Mouse (Mus musculus) pancreas, adult 10 weeks (tissue): ENCODE results near the gene Dhrs1. TPM values are rescaled to one million over a fixed set of nuclear protein-coding genes. Genes with fewer than 3 reads are reported as not detected.

Experiments used
- polyA plus RNA-seq: library from polyadenylated mRNA; stranded (reverse); fragments of 350-450 nt; fragmentation: Illumina TruSeq; extraction: RNeasy Lipid Tissue Mini Kit (QIAGEN cat#74804); gene quantifications from one replicate; pipeline ENCODE4 v1.2.3, GENCODE M21; 2015; ENCODE audit warnings: low read depth, low replicate concordance; ENCODE audit not compliant: insufficient read depth

Gene Dhrs1
- polyA plus RNA-seq, result 28.8 TPM

DNA sequence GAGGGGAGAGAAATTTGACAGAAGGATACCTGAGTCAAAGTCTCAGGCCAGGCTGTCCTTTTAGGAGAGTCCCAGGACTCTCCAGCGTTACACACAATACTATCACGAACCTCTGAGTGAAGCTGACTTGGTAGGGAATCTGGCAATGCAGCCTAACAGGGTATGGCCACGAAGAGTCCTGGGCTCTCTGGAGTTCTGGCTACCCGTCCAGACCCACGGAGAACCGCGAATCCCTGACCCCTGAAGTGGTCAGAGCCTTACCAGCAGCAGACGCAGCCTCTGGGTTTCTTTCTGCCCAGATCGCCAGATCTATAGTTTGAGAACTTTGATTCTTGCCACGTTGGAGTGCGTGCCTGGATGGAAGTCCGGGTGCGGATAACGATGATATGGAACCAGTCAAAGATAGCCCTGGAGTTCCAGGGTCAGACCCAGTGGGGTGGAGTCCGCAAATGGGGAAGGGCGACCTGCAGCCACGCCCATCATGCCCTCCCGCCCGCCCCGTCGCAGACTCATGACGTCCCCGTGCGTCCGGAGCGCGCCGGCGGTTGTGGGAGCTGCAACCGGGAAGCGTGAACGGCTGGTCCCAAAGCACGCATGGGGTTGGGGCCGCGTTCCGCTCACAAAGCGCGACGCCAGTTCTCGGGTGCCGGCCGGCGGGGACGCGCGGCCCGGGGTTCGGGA is at the start of gene Dhrs1, which contains the start of gene Nop9:
TSS of gene Dhrs1 (minus strand) at position 511 of the 681 bp plus-strand sequence.
TSS of gene Nop9 (plus strand) at position 514 of the 681 bp plus-strand sequence.

DNA sequence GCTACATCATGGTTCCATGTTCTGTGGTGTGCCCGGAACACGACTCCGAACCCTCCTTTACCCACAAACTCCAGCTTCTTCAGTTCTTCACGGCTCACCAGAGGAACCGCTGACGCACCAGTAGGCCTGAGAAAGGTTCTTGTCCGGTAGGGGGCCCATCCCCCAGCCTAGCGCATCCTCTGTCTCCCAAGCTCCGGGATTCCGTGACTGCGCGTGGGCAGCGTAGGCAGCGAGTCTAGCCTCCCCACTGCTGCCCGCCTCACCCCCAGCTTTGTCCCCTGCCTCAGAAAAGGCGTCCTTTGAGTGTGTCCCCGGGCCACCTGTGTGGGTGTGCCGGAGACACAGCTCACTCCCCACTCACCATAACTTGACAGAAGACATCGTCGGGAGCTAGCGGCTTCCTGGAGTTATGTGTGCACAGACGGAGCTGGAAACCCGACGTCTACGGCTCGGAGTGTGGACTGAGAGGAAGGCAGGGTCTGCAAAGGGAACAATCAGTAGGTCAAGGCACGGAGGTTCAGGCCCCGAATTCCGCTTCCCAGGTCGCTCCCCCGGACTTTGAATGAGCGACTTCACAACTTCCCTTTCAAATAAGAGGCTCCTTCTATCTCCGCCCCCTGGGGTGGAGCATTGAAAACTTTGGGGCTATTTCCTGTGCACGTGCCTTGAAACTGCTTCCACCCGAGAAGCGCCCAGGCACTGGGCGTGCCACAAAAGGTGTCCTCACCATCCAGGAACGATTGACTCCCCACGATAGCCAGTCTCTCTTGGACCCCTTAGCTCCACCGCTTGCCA is 43.0 kb upstream of the Dhrs1 start, which contains the start of gene Ripk3:
TSS of gene Ripk3 (minus strand) at position 610 of the 795 bp plus-strand sequence.

GRCm38 (mm10) chr14:55783958-55784235 is 38.4 kb upstream of the Dhrs1 start, which contains the start of gene Adcy4:
Gene Adcy4 (minus strand): TSS chr14:55784095.

GRCm38 (mm10) chr14:55765696-55766095 is 20.2 kb upstream of the Dhrs1 start, which contains the start of gene Ltb4r1:
Gene Ltb4r1 (plus strand): TSS chr14:55765962.

DNA sequence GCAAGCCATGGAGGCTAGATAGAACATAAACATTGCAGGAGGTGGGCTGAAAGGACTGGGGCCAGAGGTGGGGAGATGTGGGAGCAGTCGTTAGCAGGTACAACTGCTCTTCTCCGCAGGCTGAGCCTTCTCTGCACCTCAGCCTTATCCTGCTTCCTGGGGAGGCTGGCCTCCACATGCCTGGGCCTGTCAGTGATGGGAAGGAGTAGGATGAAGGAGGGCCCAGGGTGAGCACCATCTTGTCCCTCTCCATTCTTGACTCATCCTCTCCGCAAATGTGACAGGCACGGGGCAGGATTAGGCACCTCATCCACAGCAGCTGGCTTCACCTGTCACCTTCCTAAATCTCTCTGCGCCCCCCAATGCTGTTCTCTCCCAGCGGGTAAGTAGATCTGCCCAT is 15.7 kb upstream of the Dhrs1 start, which contains the start of gene Ltb4r2:
TSS of gene Ltb4r2 (plus strand) at position 266 of the 400 bp plus-strand sequence.

GRCm38 (mm10) chr14:55758363-55758784 is 12.9 kb upstream of the Dhrs1 start, which contains the start of gene Cideb:
Gene Cideb (minus strand): TSS chr14:55758458.

DNA sequence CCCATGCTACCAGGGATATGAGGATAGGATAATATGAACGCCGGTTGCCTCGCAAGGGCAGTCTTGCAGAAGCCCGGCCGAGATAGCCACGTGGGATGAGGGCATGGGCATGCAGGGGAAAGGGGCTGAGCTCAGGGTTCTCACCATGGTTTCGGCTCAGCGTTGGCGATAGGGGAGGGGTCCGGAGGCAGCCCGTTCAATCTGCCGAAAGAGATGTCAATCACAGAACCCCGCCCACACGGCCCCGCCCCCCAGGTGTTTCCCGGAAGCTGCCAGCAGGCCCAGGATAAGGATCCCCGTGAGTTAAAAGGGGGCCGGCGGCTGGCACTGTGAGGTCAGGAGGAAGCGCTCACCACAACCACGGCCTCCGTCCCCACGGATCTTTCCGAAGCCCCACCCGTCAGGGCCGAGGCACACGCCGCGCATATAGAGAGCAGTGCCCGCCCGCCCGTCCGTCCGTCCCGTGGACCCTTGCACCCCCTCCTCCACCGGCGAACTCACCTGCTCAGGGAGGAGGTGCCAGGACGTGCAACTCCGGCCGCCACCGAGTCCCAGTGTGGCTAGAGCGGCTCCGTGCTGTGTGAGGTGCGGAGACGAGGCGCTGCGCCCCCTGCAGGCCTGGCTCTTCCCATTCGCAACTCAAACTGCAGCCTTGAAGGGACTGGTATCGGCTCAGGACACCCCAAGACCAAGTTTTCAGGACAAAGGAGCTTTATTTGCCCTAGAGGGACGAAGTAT is 23.6 kb downstream of the Dhrs1 start, which contains the start of gene Rabggta:
TSS of gene Rabggta (minus strand) at position 564 of the 738 bp plus-strand sequence.

DNA sequence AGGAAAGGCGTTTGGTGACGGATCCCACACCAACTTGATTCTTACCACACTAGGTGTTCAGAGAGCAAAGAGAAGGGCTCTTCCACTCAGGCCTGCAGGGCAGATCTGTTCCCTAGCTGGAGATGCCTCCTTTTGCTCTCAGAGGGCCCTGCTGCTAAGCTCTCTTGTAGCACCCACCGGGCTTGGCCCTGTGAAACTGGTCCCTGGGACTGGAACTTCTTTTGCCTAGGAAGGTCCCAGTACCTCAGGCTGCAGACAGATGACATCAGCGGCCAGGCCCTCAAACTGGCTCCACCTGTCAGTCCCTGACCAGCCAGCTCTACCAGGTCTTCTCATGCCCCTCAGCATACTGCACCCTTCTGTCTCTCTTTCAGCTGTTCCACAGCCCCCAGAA is 31.8 kb downstream of the Dhrs1 start, which contains the start of gene Tgm1:
TSS of gene Tgm1 (minus strand) at position 198 of the 394 bp plus-strand sequence.

Other genes starting within 250 kb of the Dhrs1 start
- gene Cpne6, start 235.2 kb downstream of the Dhrs1 start, polyA plus RNA-seq, result not detected
- gene Nrl, start 220.7 kb downstream of the Dhrs1 start, polyA plus RNA-seq, result not detected
- 29.0 TPM for gene Pck2, start 205.4 kb downstream of the Dhrs1 start, polyA plus RNA-seq
- gene Dcaf11, start 185.7 kb downstream of the Dhrs1 start, polyA plus RNA-seq, result 38.9 TPM
- gene A730061H03Rik, start 185.3 kb downstream of the Dhrs1 start, polyA plus RNA-seq, result not detected
- not detected for gene Fitm1, start 170.1 kb downstream of the Dhrs1 start, polyA plus RNA-seq
- 38.5 TPM for gene Psme1, start 167.6 kb downstream of the Dhrs1 start, polyA plus RNA-seq
- 11.7 TPM for gene Emc9, start 160.4 kb downstream of the Dhrs1 start, polyA plus RNA-seq
- 49.1 TPM for gene Psme2, start 154.6 kb downstream of the Dhrs1 start, polyA plus RNA-seq
- 14.7 TPM for gene Rnf31, start 154.0 kb downstream of the Dhrs1 start, polyA plus RNA-seq
- gene Irf9, start 142.1 kb downstream of the Dhrs1 start, polyA plus RNA-seq, result 11.2 TPM
- 9.7 TPM for gene Rec8, start 127.7 kb downstream of the Dhrs1 start, polyA plus RNA-seq
- 49.8 TPM for gene Ipo4, start 109.7 kb downstream of the Dhrs1 start, polyA plus RNA-seq
- gene Gm49378, start 107.8 kb downstream of the Dhrs1 start, polyA plus RNA-seq, result 1.6 TPM
- gene Tm9sf1, start 101.9 kb downstream of the Dhrs1 start, polyA plus RNA-seq, result 17.3 TPM
- gene Tssk4, start 95.5 kb downstream of the Dhrs1 start, polyA plus RNA-seq, result 0.59 TPM
- 8.9 TPM for gene Mdp1, start 85.2 kb downstream of the Dhrs1 start, polyA plus RNA-seq
- 5.6 TPM for gene Gmpr2, start 73.7 kb downstream of the Dhrs1 start, polyA plus RNA-seq
- gene Nedd8, start 73.6 kb downstream of the Dhrs1 start, polyA plus RNA-seq, result 60.9 TPM
- gene Tinf2, start 63.9 kb downstream of the Dhrs1 start, polyA plus RNA-seq, result 5.5 TPM
- gene Tgm1, start 31.8 kb downstream of the Dhrs1 start, polyA plus RNA-seq, result 0.30 TPM
- 9.4 TPM for gene Rabggta, start 23.4 kb downstream of the Dhrs1 start, polyA plus RNA-seq
- gene Nop9, start within 50 bp of the Dhrs1 start, polyA plus RNA-seq, result 2.8 TPM
- gene Cideb, start 12.8 kb upstream of the Dhrs1 start, polyA plus RNA-seq, result not detected
- gene Ltb4r2, start 15.7 kb upstream of the Dhrs1 start, polyA plus RNA-seq, result not detected
- not detected for gene Ltb4r1, start 20.3 kb upstream of the Dhrs1 start, polyA plus RNA-seq
- gene Adcy4, start 38.4 kb upstream of the Dhrs1 start, polyA plus RNA-seq, result 14.4 TPM
- 2.2 TPM for gene Ripk3, start 43.2 kb upstream of the Dhrs1 start, polyA plus RNA-seq
- 5.5 TPM for gene Nfatc4, start 77.5 kb upstream of the Dhrs1 start, polyA plus RNA-seq
- 2.1 TPM for gene Nynrin, start 108.3 kb upstream of the Dhrs1 start, polyA plus RNA-seq
- not detected for gene Cbln3, start 138.7 kb upstream of the Dhrs1 start, polyA plus RNA-seq
- 5.2 TPM for gene Khnyn, start 139.3 kb upstream of the Dhrs1 start, polyA plus RNA-seq
- 11.8 TPM for gene Sdr39u1, start 154.6 kb upstream of the Dhrs1 start, polyA plus RNA-seq
- gene Cma1, start 199.0 kb upstream of the Dhrs1 start, polyA plus RNA-seq, result 2.5 TPM
- gene Cma2, start 205.3 kb upstream of the Dhrs1 start, polyA plus RNA-seq, result not detected